Mouse (Mus musculus): ENCODE measurements at regions not wholly inside any gene's neighbourhood (a gene's known extent, or its start where the extent isn't known, plus 50 kb on each side); places are given as distances from the start of the nearest gene placed in this dataset.
"Not testable (repeated sequence)": the region's sequence is repeated elsewhere in the genome, so short reads cannot be mapped to it uniquely, and the experiment has no call there.

DNA sequence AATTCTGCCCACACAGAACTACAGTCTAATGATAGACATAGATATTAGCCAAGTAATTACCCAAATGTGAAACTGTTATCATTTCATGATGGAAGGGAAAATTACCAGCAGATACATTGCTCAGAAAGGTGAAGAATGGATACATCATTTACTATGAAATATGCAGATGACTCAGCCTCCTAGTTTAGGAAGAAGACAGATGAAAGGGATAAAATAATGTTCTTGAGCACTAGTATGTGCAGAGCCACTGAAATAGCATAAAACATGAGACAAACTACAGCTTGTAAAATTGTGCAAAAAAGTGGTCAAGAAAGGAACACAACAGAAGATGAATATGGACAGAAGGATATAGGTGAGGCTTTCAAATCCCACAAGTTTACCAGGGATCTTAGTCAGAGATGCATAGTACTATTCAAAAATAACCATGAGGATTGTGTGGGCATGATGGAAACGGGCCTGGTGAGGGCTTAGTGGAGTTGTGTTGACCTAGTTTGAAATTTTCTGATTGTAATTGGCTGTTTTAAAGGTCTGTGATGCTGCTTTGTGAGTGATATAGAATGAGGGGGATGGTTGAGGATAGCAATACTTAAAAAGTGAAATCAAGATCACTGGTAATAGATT, 883.3 kb downstream of the Dnajb9 start:
- peak in 1 of 2 experiments; percentile 2 for DNase-seq (ENCODE audit: low spot score in 2 of 2)

DNA sequence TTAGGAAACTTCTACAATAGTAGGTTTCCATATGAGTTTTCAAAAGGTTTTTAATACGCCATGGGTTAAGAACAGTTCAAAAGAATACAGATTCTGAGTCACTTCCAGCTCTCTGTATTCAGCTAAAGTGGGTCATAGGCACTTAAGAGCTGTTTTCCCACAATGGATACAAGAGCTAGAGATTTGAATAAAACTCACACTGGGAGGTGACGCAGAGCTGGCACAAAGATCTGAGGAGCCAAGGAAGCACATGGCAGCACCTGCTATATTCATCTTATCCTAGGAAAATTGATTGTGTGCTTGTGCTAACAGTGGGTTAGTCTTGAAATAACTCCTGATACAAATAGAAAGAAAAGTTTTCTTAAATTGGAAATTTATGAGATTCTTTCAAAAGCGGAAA, 899.8 kb downstream of the Dnajb9 start:
- peak; percentile 3 to 9 for DNase-seq (ENCODE audit: low spot score in 2 of 2)

DNA sequence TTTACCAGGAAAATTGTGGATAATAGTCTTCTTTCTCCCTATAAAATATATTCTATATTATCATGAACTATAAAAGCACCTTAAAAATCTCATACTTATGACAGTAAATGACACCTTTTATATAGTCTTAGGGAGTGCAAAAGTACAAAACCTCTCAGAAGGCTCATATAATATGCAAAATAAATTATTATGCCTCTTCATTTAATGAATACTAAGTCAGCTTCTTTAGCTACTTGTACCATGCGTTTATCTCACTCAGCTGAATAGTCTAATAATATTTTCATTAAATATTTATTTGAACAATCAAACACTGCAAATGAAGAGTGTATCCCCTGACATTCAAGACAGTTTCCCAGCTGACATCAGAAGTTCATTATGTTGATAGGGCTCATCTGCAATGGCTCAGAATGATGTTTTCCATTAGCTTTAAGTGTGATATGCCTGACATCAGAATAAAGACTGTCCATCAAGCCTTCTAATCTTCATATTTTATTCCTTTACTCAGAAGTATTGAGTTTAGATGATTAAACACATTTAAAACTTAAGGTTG, 903.5 kb downstream of the Dnajb9 start:
- no peak for DNase-seq (ENCODE audit: low spot score in 2 of 2)

DNA sequence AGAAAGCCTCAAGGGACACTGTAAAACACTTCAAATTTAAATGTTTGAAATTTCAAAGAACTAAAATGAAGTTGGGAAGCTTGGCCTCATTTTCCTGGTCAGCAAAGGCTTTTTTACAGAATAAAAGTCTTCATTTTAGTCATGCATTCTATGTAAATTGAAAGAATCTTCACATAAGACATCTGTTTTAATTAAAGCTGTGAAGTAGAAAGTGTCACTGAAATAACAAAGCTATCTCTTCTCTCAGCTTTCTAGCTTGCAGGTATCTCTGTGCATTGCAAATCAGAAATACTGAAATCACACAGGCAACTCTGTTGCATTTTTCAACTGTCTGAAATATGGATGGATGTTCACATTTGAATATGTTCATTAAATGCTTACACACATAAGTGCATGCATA, 909.6 kb downstream of the Dnajb9 start:
- DNase-seq (ENCODE audit: low spot score in 2 of 2), result no peak

DNA sequence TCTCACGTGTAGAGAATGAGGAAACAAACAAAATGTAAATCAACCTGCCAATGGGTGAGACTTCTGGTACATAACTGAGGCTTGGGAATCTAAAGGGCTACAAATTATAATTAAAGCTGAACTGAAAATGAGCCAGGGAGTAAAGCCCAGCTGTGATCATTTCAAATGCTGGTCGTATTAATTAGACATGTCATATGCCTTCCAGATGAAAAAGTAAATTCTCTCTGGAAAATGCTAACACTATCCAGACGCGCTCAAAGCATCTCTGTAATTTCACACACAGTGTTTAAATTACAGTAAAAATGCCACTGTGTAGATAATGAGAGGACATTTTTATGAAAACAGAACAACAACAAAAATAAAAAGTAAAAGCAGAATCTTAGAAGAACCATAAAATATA, 929.7 kb downstream of the Dnajb9 start:
- DNase-seq (ENCODE audit: low spot score in 2 of 2), result no peak

DNA sequence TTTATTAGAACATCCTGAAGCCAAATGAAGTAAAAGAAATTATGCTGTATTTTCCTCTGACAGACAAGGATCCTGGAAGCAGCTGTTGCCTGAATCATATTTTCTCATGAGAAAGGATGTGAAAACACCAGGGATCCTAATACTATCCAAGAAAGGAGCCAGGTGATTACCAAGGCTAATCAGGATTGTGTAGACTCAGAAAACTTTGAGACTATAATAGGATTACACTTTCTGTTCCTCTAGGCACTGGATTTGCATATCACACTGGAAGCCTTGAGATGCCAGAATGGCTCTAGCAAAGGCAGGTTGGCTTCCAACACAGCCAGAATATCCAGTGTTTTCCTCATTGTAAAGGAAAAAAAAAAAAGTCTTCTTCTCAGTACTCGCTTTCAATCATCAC, 945.1 kb downstream of the Dnajb9 start:
- DNase-seq (ENCODE audit: low spot score in 2 of 2), result no peak

DNA sequence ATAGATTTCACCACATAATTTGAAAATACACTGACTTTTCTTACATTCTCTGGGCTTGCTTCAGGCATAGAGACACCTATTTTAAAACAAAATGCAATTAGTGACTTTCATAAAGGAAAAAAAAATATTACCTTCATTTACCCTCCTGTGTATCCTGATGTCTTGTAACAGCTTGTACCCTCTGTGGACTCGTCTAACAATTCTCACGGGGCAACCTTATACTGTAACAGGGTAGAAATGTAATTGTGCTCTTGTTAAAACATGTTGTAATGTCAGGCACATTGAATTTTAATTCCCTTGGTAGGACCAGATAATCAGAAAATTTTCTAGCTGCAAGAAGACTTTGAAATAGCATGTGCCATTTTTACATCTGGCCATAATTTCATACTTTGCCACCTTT, 946.3 kb downstream of the Dnajb9 start:
- DNase-seq (ENCODE audit: low spot score in 2 of 2), result no peak

DNA sequence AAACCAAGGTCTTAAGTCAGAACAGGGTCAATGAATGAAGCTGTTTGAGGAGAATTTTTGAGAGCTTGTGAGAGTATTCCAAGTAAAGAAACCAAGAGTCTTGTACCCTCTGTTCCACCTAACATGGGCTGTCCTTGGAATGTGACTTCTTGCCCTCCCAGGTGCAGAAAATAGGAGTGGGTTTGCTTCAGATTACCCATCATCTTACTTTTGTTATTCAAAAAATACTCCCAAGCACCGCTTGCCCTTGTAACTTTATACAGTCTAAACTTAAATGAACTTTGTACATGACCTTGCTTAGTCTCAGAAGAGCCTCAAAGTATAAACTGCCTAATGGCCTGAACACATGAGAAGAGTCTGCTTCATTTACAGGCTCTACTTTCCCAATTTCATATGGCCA, 984.2 kb downstream of the Dnajb9 start:
- no peak for DNase-seq (ENCODE audit: low spot score in 2 of 2)

DNA sequence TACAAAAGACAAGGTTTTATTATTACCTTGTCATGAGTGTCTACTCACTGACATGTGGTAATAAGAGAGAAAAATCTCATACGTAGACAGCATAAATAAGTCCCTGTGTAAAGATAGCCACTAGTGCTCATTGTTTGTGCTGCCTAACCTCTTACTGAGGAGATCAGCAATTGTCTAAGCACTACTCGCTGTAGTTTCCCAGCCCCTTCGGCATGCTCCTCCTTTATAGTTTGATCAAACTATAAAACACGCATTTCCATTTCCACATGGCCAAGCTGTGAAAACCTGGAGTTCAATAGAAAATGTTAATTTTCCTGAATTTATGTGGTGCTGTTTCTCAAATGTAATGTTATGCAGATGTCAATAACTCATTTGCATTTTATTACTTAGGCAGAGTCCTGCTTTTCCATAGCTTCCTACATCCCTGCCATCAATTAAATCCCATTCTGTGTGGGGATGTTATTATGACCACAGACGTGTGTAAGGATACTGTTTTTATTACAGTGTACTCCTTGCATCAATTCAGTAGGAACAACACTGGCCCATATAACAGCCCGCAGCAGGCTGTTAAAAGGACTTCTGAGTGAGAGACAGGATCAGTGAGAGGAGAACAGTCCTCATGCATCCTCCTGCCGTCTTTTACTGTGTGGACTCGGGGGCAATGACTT, 986.2 kb downstream of the Dnajb9 start:
- no peak for DNase-seq (ENCODE audit: low spot score in 2 of 2)

DNA sequence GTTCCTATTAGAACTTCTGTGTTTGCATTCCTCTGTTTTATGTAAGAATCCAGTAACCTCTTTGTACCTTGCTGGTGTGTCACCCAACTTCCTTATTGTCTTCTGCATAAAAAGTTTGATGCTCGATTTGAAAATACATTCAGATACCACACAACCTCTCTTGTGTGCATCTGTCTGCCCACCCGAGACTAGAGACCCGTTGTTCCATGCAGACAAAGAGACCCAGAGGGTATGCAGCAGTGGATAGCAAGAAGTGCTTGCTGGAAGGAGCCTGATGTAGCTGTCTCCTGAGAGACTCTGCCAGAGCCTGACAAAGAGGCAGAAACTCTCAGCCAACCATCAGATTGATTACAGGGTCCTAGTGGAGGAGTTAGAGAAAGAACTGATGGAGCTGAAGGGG, 997.8 kb downstream of the Dnajb9 start:
- DNase-seq (ENCODE audit: low spot score in 2 of 2), result not testable (repeated sequence)

DNA sequence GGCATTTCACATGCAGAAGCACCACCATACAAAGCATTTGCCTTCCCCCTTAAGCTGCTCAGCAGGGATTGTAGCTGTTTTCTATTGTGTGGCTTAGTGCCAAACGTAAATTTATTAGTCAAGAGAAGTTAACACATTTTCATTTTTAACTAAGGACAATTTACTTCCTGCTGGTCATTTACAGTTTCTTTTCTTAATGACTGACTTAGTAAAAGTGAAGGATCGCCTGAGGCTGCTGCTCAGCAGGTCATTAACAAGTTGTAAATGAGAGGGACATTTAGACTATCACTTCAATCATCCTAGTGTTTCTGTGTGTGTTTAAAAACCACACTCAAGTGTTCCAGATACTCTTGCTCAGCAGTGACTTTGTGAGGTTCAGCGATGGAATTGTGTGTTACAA, 1005.5 kb downstream of the Dnajb9 start:
- no peak for DNase-seq (ENCODE audit: low spot score in 2 of 2)
